Mouse (Mus musculus) macrophage (primary cell): ENCODE results near the gene Grap. TPM values are rescaled to one million over a fixed set of nuclear protein-coding genes. Genes with fewer than 3 reads are reported as not detected.

Experiments used
- H3K27ac ChIP-seq: fragments of 350-480 bp; formaldehyde crosslinking; 2 replicates; pipeline ENCODE4 v1.9.0; 2021
- H3K36me3 ChIP-seq: fragments of 350-480 bp; formaldehyde crosslinking; 2 replicates; pipeline ENCODE4 v1.9.0; 2021; ENCODE audit errors: inconsistent target
- H3K4me3 ChIP-seq: fragments of 350-480 bp; formaldehyde crosslinking; 2 replicates; pipeline ENCODE4 v1.9.0; 2021; ENCODE audit errors: inconsistent target
- H3K79me2 ChIP-seq: fragments of 350-480 bp; formaldehyde crosslinking; 2 replicates; pipeline ENCODE4 v1.9.0; 2021; ENCODE audit errors: inconsistent target
- WGBS: methylation state at CpG from one replicate; pipeline ENCODE4 v1.1.7; 2026; ENCODE audit warnings: inconsistent platforms; ENCODE audit not compliant: missing documents; 5-methylcytosine and 5-hydroxymethylcytosine counted together
- polyA plus RNA-seq: library from polyadenylated mRNA; stranded (reverse); fragments of 250-400 nt; gene quantifications from 3 replicates; pipeline ENCODE4 v1.2.4, GENCODE M21; 2018; ENCODE audit warnings: inconsistent platforms
- total RNA-seq, 78 experiments: library from RNA; depleted of rRNA; stranded (reverse); fragments of 250-400 nt; gene quantifications; 1 replicate in 9 of 78; 2 replicates in 24 of 78; 3 replicates in 43 of 78; 4 replicates in 2 of 78; pipeline ENCODE4 v1.2.4; 2018; ENCODE audit warnings: inconsistent platforms in 56 of 78

Gene Grap
- total RNA-seq (2018; cell fraction: chromatin; rRNA removed) = 1 to 10 TPM in 24 of 26 experiments, under 1 TPM in 2; 0.46 to 6.4 (median 2.3) TPM
- total RNA-seq (2018; cell fraction: cytosol; rRNA removed) = 10 to 100 TPM in 7 of 26 experiments, 1 to 10 TPM in 19; 3.2 to 21.8 (median 5.8) TPM
- total RNA-seq (2018; cell fraction: nucleus; rRNA removed) = 10 to 100 TPM in 1 of 26 experiments, 1 to 10 TPM in 23, under 1 TPM in 2; 0.39 to 10.3 (median 3.1) TPM
- 3.2 to 4.6 TPM (median 3.8 TPM) in 3 replicates for polyA plus RNA-seq

GRCm38 (mm10) chr11:61652686-61653447 is at the start of gene Grap:
Gene Grap (plus strand): TSS chr11:61653265.
- H3K27ac ChIP-seq = peak within 1 kb of the TSS; percentile 13; the same call in 1 of the 2 replicates
- 31% methylated on average over 10 of the region's 10 CpGs for WGBS
- no peaks in the 10 kb centered on the region for H3K79me2 ChIP-seq

GRCm38 (mm10) chr11:61608072-61608471 is 45.0 kb upstream of the Grap start:
- 89% methylated on average over 3 of the region's 4 CpGs for WGBS
- Histone ChIP-seq H3K4me3 (no peak overlapping the region), H3K36me3 (no peaks in the 10 kb centered on the region), H3K79me2 (no peaks in the 10 kb centered on the region), H3K27ac (no peak overlapping the region)

More at GRCm38 (mm10) chr11:61652686-61653447, at the start of gene Grap:
- Histone ChIP-seq H3K4me3 (peak within 1 kb of the TSS; percentile 34), H3K36me3 (no peaks in the 10 kb centered on the region)

GRCm38 (mm10) chr11:61611197-61611596 is 41.9 kb upstream of the Grap start:
- H3K27ac ChIP-seq = no peak overlapping the region
- 82% methylated on average over 3 of the region's 3 CpGs for WGBS
- H3K36me3 ChIP-seq = no peaks in the 10 kb centered on the region
- no peaks in the 10 kb centered on the region for H3K79me2 ChIP-seq
- no peak overlapping the region for H3K4me3 ChIP-seq

- H3K79me2 ChIP-seq = no peaks in the 10 kb centered on the region
- H3K27ac ChIP-seq = no peak overlapping the region
- no peaks in the 10 kb centered on the region for H3K36me3 ChIP-seq
- no peak overlapping the region for H3K4me3 ChIP-seq
- WGBS = 93% methylated on average over 4 of the region's 4 CpGs
Measured at GRCm38 (mm10) chr11:61612116-61612635, 40.9 kb upstream of the Grap start.

- Histone ChIP-seq H3K4me3 (no peak overlapping the region), H3K27ac (no peak overlapping the region), H3K79me2 (no peaks in the 10 kb centered on the region), H3K36me3 (no peaks in the 10 kb centered on the region)
- 39% methylated on average over 5 of the region's 5 CpGs for whole genome bisulfite sequencing
Measured at GRCm38 (mm10) chr11:61614401-61614800, 38.7 kb upstream of the Grap start.

GRCm38 (mm10) chr11:61615686-61616522 is 37.2 kb upstream of the Grap start:
- Histone ChIP-seq H3K27ac (no peak overlapping the region), H3K79me2 (no peaks in the 10 kb centered on the region)
- 34% methylated on average over 17 of the region's 22 CpGs for WGBS

GRCm38 (mm10) chr11:61616523-61617292 is 36.4 kb upstream of the Grap start:
- 66% methylated on average over 9 of the region's 9 CpGs for WGBS
- Histone ChIP-seq H3K79me2 (no peaks in the 10 kb centered on the region), H3K27ac (no peak overlapping the region), H3K36me3 (no peaks in the 10 kb centered on the region), H3K4me3 (no peak overlapping the region)

More at GRCm38 (mm10) chr11:61615686-61616522, 37.2 kb upstream of the Grap start:
- H3K4me3 ChIP-seq = no peak overlapping the region
- H3K36me3 ChIP-seq = no peaks in the 10 kb centered on the region

GRCm38 (mm10) chr11:61617293-61617975 is 35.6 kb upstream of the Grap start:
- Histone ChIP-seq H3K4me3 (no peak overlapping the region), H3K79me2 (no peaks in the 10 kb centered on the region), H3K36me3 (no peaks in the 10 kb centered on the region), H3K27ac (no peak overlapping the region)
- WGBS = 74% methylated on average over 7 of the region's 7 CpGs

- H3K4me3 ChIP-seq = no peak overlapping the region
- no peak overlapping the region for H3K27ac ChIP-seq
- no peaks in the 10 kb centered on the region for H3K79me2 ChIP-seq
- no peaks in the 10 kb centered on the region for H3K36me3 ChIP-seq
- WGBS = 89% methylated on average over 8 of the region's 8 CpGs
Measured at GRCm38 (mm10) chr11:61618131-61618530, 34.9 kb upstream of the Grap start.

- Histone ChIP-seq H3K36me3 (no peaks in the 10 kb centered on the region), H3K4me3 (no peak overlapping the region), H3K27ac (no peak overlapping the region), H3K79me2 (no peaks in the 10 kb centered on the region)
- WGBS = 86% methylated on average over 7 of the region's 8 CpGs
Measured at GRCm38 (mm10) chr11:61618571-61618970, 34.5 kb upstream of the Grap start.

- no peak overlapping the region for H3K27ac ChIP-seq
- no peaks in the 10 kb centered on the region for H3K36me3 ChIP-seq
- no peak overlapping the region for H3K4me3 ChIP-seq
- 19% methylated on average over 6 of the region's 6 CpGs for WGBS
- H3K79me2 ChIP-seq = no peaks in the 10 kb centered on the region
Measured at GRCm38 (mm10) chr11:61619356-61619755, 33.7 kb upstream of the Grap start.

- Histone ChIP-seq H3K79me2 (no peaks in the 10 kb centered on the region), H3K4me3 (no peak overlapping the region), H3K36me3 (no peaks in the 10 kb centered on the region), H3K27ac (no peak overlapping the region)
- 13% methylated on average over 10 of the region's 17 CpGs for WGBS
Measured at GRCm38 (mm10) chr11:61619791-61620241, 33.2 kb upstream of the Grap start.

GRCm38 (mm10) chr11:61620254-61620670 is 32.8 kb upstream of the Grap start:
- Histone ChIP-seq H3K27ac (no peak overlapping the region), H3K4me3 (no peak overlapping the region), H3K79me2 (no peaks in the 10 kb centered on the region), H3K36me3 (no peaks in the 10 kb centered on the region)
- 11% methylated on average over 17 of the region's 17 CpGs for WGBS
